Mouse (Mus musculus) neutrophil, adult 5-6 weeks (primary cell): ENCODE data around the gene Col27a1. TPM values are rescaled to one million over a fixed set of nuclear protein-coding genes. Genes with fewer than 3 reads are reported as not detected.

Source experiments
- ATAC-seq: fragments of 151-379, 151-347 bp; 2 replicates; pipeline ENCODE4 v1.8.0; 2017; ENCODE audit warnings: mild to moderate bottlenecking, moderate TSS enrichment; ENCODE audit not compliant: insufficient number of reproducible peaks, poor library complexity, low FRiP score, severe bottlenecking; ENCODE audit errors: extremely low read depth
- total RNA-seq: library from RNA; stranded (forward); fragments of 200-1000 nt; gene quantifications from 2 replicates; pipeline ENCODE4 v1.2.3, GENCODE M21; 2017

Col27a1 gene
- total RNA-seq, 1 experiment from 2014 or later: 4.7 TPM

GRCm38 (mm10) chr4:63253716-63254115 is 39.9 kb downstream of the Col27a1 start:
- no peak for ATAC-seq

- no peak for ATAC-seq
Observed at GRCm38 (mm10) chr4:63254151-63254550, 40.3 kb downstream of the Col27a1 start.

- no peak for ATAC-seq
Observed at GRCm38 (mm10) chr4:63256371-63256770, 42.6 kb downstream of the Col27a1 start.

GRCm38 (mm10) chr4:63257346-63257745 is 43.5 kb downstream of the Col27a1 start:
- ATAC-seq: no peak

- ATAC-seq: no peak
Observed at GRCm38 (mm10) chr4:63258096-63258495, 44.3 kb downstream of the Col27a1 start.

- ATAC-seq: no peak
Observed at GRCm38 (mm10) chr4:63259066-63259465, 45.3 kb downstream of the Col27a1 start.

- ATAC-seq: no peak
Observed at GRCm38 (mm10) chr4:63260506-63260905, 46.7 kb downstream of the Col27a1 start.

- no peak for ATAC-seq
Observed at GRCm38 (mm10) chr4:63262941-63263340, 49.1 kb downstream of the Col27a1 start.

- ATAC-seq: no peak
Observed at GRCm38 (mm10) chr4:63266276-63266675, 52.5 kb downstream of the Col27a1 start.

- no peak for ATAC-seq
Observed at GRCm38 (mm10) chr4:63267121-63267520, 53.3 kb downstream of the Col27a1 start.

- no peak for ATAC-seq
Observed at GRCm38 (mm10) chr4:63267586-63267985, 53.8 kb downstream of the Col27a1 start.

GRCm38 (mm10) chr4:63268777-63269176 is 55.0 kb downstream of the Col27a1 start:
- ATAC-seq: no peak

GRCm38 (mm10) chr4:63274516-63274915 is 60.7 kb downstream of the Col27a1 start:
- ATAC-seq: no peak

- ATAC-seq: no peak
Observed at GRCm38 (mm10) chr4:63275251-63275650, 61.4 kb downstream of the Col27a1 start.

- ATAC-seq: no peak
Observed at GRCm38 (mm10) chr4:63276571-63276970, 62.8 kb downstream of the Col27a1 start.

- ATAC-seq: no peak
Observed at GRCm38 (mm10) chr4:63278821-63279220, 65.0 kb downstream of the Col27a1 start.

- no peak for ATAC-seq
Observed at GRCm38 (mm10) chr4:63281694-63282093, 67.9 kb downstream of the Col27a1 start.

- no peak for ATAC-seq
Observed at GRCm38 (mm10) chr4:63283319-63283718, 69.5 kb downstream of the Col27a1 start.

- no peak for ATAC-seq
Observed at GRCm38 (mm10) chr4:63286034-63286433, 72.2 kb downstream of the Col27a1 start.

GRCm38 (mm10) chr4:63288497-63288896 is 74.7 kb downstream of the Col27a1 start:
- no peak for ATAC-seq

- ATAC-seq: no peak
Observed at GRCm38 (mm10) chr4:63290081-63290480, 76.3 kb downstream of the Col27a1 start.

GRCm38 (mm10) chr4:63291075-63291474 is 77.3 kb downstream of the Col27a1 start:
- ATAC-seq: no peak
